Mouse (Mus musculus) midbrain, embryonic 14.5 days (tissue): ENCODE measurements at regions not wholly inside any gene's neighbourhood (a gene's known extent, or its start where the extent isn't known, plus 50 kb on each side); places are given as distances from the start of the nearest gene placed in this dataset.

ENCODE experiments used
- ATAC-seq: fragments of 200-750 bp; cut with Nextera tagmentation; 2 replicates; pipeline ENCODE4 v1.8.0; 2017; ENCODE audit warnings: moderate number of reproducible peaks, moderate library complexity; ENCODE audit not compliant: low FRiP score, low TSS enrichment
- DNase-seq: peaks from one replicate; pipeline ENCODE4 v3.0.0-alpha.2; 2015
- H3K27ac ChIP-seq: fragments of 300-500 bp; sonication (generic); replicated peaks from 2 replicates; pipeline ENCODE4 v1.5.1; 2014; ENCODE audit warnings: mild to moderate bottlenecking, low read depth, low read length, moderate library complexity
- H3K27me3 ChIP-seq: fragments of 300-500 bp; sonication (generic); 2 replicates; pipeline ENCODE4 v1.6.1; 2014; ENCODE audit warnings: low read length, control low read depth, mixed read lengths; ENCODE audit not compliant: control insufficient read depth, insufficient read depth
- H3K36me3 ChIP-seq: fragments of 300-500 bp; sonication (generic); 2 replicates; pipeline ENCODE4 v1.6.1; 2014; ENCODE audit warnings: low read length, control low read depth; ENCODE audit not compliant: control insufficient read depth, insufficient read depth
- H3K4me1 ChIP-seq: fragments of 300-500 bp; sonication (generic); 2 replicates; pipeline ENCODE4 v1.6.1; 2014; ENCODE audit warnings: mild to moderate bottlenecking, antibody characterized with exemption, low read length, control low read depth; ENCODE audit not compliant: control insufficient read depth, insufficient read depth
- H3K4me2 ChIP-seq: fragments of 300-500 bp; sonication (generic); 2 replicates; pipeline ENCODE4 v1.6.1; 2014; ENCODE audit warnings: mild to moderate bottlenecking, low read length, moderate library complexity
- H3K4me3 ChIP-seq: fragments of 300-500 bp; sonication (generic); replicated peaks from 2 replicates; pipeline ENCODE4 v1.5.1; 2014; ENCODE audit warnings: low read depth, low read length
- H3K9ac ChIP-seq: fragments of 300-500 bp; sonication (generic); replicated peaks from 2 replicates; pipeline ENCODE4 v1.6.1; 2014; ENCODE audit warnings: mild to moderate bottlenecking, low read length, moderate library complexity
- H3K9me3 ChIP-seq: fragments of 300-500 bp; sonication (generic); 2 replicates; pipeline ENCODE4 v1.6.1; 2016; ENCODE audit warnings: low read length, control low read depth, mixed read lengths; ENCODE audit not compliant: control insufficient read depth
- WGBS: fragments of 180-500 bp; shearing (Covaris S2); extraction: QIAGEN DNeasy Blood & Tissue Kit; methylation state at CpG from one replicate; pipeline ENCODE4 v1.1.7; 2014; 5-methylcytosine and 5-hydroxymethylcytosine counted together

- no peaks in the 10 kb centered on the region for H3K27me3 ChIP-seq
- WGBS, result 87% methylated on average over 5 of the region's 5 CpGs
- no peak overlapping the region for H3K4me3 ChIP-seq
- H3K9me3 ChIP-seq, result no peaks in the 10 kb centered on the region
- H3K9ac ChIP-seq, result no peak overlapping the region
- DNase-seq (no peak), ATAC-seq (no peak)
- no peak overlapping the region for H3K4me2 ChIP-seq
- H3K27ac ChIP-seq, result no peak overlapping the region
- no peaks in the 10 kb centered on the region for H3K4me1 ChIP-seq
- H3K36me3 ChIP-seq, result no peaks in the 10 kb centered on the region
Measured at GRCm38 (mm10) chr5:144652231-144652630, 106.5 kb downstream of the Nptx2 start.

GRCm38 (mm10) chr5:144662031-144662430, 99.6 kb downstream of the Tmem130 start:
- ATAC-seq, result no peak
- H3K4me2 ChIP-seq, result no peak overlapping the region
- no peaks in the 10 kb centered on the region for H3K36me3 ChIP-seq
- H3K9ac ChIP-seq, result no peak overlapping the region
- no peaks in the 10 kb centered on the region for H3K4me1 ChIP-seq
- DNase-seq, result no peak
- no peaks in the 10 kb centered on the region for H3K9me3 ChIP-seq
- WGBS, result 88% methylated on average over 3 of the region's 3 CpGs
- no peak overlapping the region for H3K4me3 ChIP-seq
- H3K27ac ChIP-seq, result no peak overlapping the region
- no peaks in the 10 kb centered on the region for H3K27me3 ChIP-seq

- Histone ChIP-seq H3K27ac (no peak overlapping the region), H3K27me3 (no peaks in the 10 kb centered on the region), H3K4me2 (no peak overlapping the region), H3K9me3 (no peaks in the 10 kb centered on the region), H3K36me3 (no peaks in the 10 kb centered on the region), H3K9ac (no peak overlapping the region), H3K4me1 (no peaks in the 10 kb centered on the region; the same call in 1 of the 2 replicates), H3K4me3 (no peak overlapping the region)
- ATAC-seq, result no peak
- 84% methylated on average over 9 of the region's 9 CpGs for WGBS
- DNase-seq, result no peak
Measured at GRCm38 (mm10) chr5:144663981-144664380, 97.6 kb downstream of the Tmem130 start.

- Histone ChIP-seq H3K27me3 (no peaks in the 10 kb centered on the region), H3K27ac (no peak overlapping the region), H3K4me1 (no peaks in the 10 kb centered on the region; the same call in 1 of the 2 replicates), H3K9me3 (no peaks in the 10 kb centered on the region), H3K9ac (no peak overlapping the region), H3K4me3 (no peak overlapping the region), H3K36me3 (no peaks in the 10 kb centered on the region), H3K4me2 (no peak overlapping the region)
- no peak for ATAC-seq
- 89% methylated on average over 10 of the region's 10 CpGs for WGBS
- no peak for DNase-seq
Measured at GRCm38 (mm10) chr5:144664571-144665295, 96.9 kb downstream of the Tmem130 start.

GRCm38 (mm10) chr5:144668060-144668459, 93.6 kb downstream of the Tmem130 start:
- no peak overlapping the region for H3K4me2 ChIP-seq
- no peak overlapping the region for H3K27ac ChIP-seq
- no peak overlapping the region for H3K9ac ChIP-seq
- H3K36me3 ChIP-seq, result no peaks in the 10 kb centered on the region
- H3K9me3 ChIP-seq, result no peaks in the 10 kb centered on the region
- H3K4me1 ChIP-seq, result no peaks in the 10 kb centered on the region; the same call in 1 of the 2 replicates
- ATAC-seq (no peak), DNase-seq (peak; percentile 51)
- 61% methylated on average over 3 of the region's 3 CpGs for WGBS
- no peaks in the 10 kb centered on the region for H3K27me3 ChIP-seq
- no peak overlapping the region for H3K4me3 ChIP-seq

GRCm38 (mm10) chr5:144678815-144679750, 82.5 kb downstream of the Tmem130 start:
- no peak overlapping the region for H3K9ac ChIP-seq
- WGBS, result 88% methylated on average over 13 of the region's 13 CpGs
- H3K36me3 ChIP-seq, result no peaks in the 10 kb centered on the region
- no peak overlapping the region for H3K4me2 ChIP-seq
- DNase-seq, result no peak
- no peak for ATAC-seq
- H3K27ac ChIP-seq, result no peak overlapping the region
- H3K4me1 ChIP-seq, result no peaks in the 10 kb centered on the region
- no peaks in the 10 kb centered on the region for H3K27me3 ChIP-seq
- H3K9me3 ChIP-seq, result no peaks in the 10 kb centered on the region
- no peak overlapping the region for H3K4me3 ChIP-seq

GRCm38 (mm10) chr5:144684184-144684583, 77.4 kb downstream of the Tmem130 start:
- DNase-seq (no peak), ATAC-seq (no peak)
- Histone ChIP-seq H3K9ac (no peak overlapping the region), H3K27ac (no peak overlapping the region), H3K4me1 (no peaks in the 10 kb centered on the region), H3K4me3 (no peak overlapping the region), H3K36me3 (no peaks in the 10 kb centered on the region), H3K27me3 (no peaks in the 10 kb centered on the region), H3K4me2 (no peak overlapping the region), H3K9me3 (no peaks in the 10 kb centered on the region)
- WGBS, result 83% methylated on average over 1 of the region's 1 CpGs
